Mouse (Mus musculus): ENCODE results near the gene Jarid2. TPM values are rescaled to one million over a fixed set of nuclear protein-coding genes. Genes with fewer than 3 reads are reported as not detected.

The Jarid2 gene
- total RNA-seq, 2 experiments from 2014 or later, result 34.4 to 35.7 TPM

DNA sequence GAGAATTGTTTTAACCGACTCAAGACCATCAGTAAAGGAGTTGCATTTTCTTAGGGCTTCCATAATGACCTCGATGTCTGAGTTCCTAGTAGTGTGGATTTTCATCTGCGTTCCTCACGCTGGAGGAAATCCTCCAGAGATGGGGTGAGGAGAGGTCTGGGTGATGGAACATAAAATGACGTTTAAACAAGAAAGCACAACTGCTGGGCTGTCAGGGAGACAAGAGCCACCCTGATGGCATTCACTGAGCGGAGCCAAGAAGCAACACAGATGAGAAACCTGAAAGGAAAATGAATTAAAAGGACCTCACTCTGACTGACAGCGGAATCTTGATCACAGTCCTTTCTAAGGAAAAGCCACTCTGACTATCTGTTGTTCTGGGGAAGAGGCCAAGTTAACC lies 204.3 kb downstream of the Jarid2 start:
- intact Hi-C loops (cut with DNase I), result no loop called here
- no peak for DNase-seq (ENCODE audit: low spot score in 2 of 2)

GRCm38 (mm10) chr13:44937681-44938080 lies 208.4 kb downstream of the Jarid2 start:
- intact Hi-C loops (cut with DNase I), result no loop called here
- DNase-seq (ENCODE audit: low spot score in 2 of 2), result no peak

DNA sequence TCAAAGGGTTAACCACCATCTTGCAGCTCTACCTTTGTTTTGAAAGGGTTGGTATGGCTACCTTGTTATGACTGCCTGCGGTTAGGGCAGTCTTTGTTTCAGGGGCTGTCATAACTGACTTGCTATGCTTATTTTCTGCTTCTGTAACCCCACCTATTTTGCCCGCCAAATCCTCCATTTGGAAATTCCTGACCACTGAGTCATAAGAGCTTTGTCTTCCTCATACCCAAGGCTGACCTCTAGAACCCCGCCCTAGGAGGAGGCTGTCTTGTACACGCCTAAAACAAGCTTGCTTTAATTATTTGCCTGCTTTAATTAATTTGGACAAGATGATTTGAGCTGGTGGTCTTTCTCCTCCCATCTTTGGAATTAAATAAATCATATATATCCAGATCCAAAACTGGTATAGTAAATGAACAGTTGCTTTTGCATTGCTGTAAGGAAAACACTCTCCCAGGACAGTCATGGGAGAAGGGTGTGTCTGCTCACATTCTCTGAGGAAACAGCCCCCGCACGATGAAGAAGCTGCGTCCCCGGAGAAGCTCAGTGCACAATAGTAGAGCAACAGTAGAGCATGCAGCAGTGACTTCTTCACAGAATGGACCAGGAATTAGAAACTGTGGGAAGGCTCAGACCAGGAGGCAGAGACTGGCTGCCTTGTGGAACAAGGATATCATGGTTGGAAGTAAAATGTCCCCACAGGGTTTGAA lies 210.2 kb downstream of the Jarid2 start:
- intact Hi-C loops (cut with DNase I), result no loop called here
- no peak for DNase-seq (ENCODE audit: low spot score in 2 of 2)

- intact Hi-C loops (cut with DNase I), result no loop called here
- no peak for DNase-seq (ENCODE audit: low spot score in 2 of 2)
Measured at GRCm38 (mm10) chr13:44943618-44944017, 214.3 kb downstream of the Jarid2 start.

DNA sequence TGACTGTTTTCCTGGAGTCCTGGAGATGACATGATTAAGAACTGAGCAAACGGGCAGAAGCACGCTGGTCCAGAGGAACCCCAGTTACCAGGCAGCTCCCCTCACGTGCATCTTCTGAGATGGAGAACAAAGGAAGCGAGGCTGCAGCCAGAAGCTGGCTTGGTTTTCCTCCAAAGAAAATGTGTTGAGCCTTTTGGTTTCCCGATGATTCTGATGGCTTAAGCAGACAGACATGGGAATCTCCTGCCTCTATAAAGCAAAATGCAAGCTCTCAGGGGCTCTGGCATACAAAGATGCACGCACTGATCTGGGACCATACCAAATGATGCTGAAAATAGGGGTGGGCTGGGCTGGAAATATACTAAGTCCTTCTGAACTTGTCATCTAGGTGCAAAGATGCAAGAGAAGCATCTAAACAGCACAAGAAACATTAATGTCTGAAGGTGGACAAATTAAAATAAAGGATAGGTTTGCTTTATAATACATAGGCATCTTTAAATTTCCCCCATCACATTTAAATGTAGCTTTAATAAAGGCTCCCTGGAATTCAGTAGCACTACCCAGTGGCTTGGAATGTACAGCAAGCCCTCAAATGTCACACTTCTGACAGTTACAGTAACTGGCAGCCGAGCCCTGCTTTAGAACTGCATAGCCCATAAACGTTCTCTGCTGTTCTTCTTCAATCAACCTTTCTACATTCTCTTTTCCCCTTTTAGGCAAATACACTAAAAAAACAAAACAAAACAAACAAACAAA lies 217.8 kb downstream of the Jarid2 start:
- DNase-seq (ENCODE audit: low spot score in 2 of 2), result peak; percentile 49 to 61
- intact Hi-C loops (cut with DNase I), result loop anchor here (5.0 kb wide), 1 partner anchor 215 kb away; no protein-coding TSS in a partner anchor

- intact Hi-C loops (cut with DNase I), result loop anchor here (5.0 kb wide), 1 partner anchor 216 kb away; no protein-coding TSS in a partner anchor
- peak; percentile 45 to 75 for DNase-seq (ENCODE audit: low spot score in 2 of 2)
Measured at GRCm38 (mm10) chr13:44948320-44949250, 219.3 kb downstream of the Jarid2 start.

GRCm38 (mm10) chr13:44952393-44953086 lies 223.3 kb downstream of the Jarid2 start:
- intact Hi-C loops (cut with DNase I), result no loop called here
- DNase-seq (ENCODE audit: low spot score in 2 of 2), result no peak

- DNase-seq (ENCODE audit: low spot score in 2 of 2), result no peak
- intact Hi-C loops (cut with DNase I), result no loop called here
Measured at GRCm38 (mm10) chr13:44953546-44954231, 224.4 kb downstream of the Jarid2 start.

DNA sequence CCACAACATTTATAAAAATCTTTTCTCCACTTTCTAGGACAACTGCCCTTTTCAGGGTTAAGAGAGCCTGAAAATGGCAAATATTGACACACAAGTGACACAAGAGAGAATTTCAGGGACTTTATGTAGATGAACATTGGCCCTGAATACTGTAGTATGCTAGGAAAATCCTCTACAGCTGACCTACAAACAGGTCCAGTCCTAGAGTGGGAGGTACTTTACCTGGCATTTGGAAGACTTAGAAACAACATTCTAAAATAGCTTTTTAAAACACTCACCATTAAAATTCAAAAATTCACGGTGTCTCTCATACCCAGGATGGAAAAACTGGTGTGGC lies 224.9 kb downstream of the Jarid2 start:
- intact Hi-C loops (cut with DNase I), result no loop called here
- DNase-seq (ENCODE audit: low spot score in 2 of 2), result no peak

DNA sequence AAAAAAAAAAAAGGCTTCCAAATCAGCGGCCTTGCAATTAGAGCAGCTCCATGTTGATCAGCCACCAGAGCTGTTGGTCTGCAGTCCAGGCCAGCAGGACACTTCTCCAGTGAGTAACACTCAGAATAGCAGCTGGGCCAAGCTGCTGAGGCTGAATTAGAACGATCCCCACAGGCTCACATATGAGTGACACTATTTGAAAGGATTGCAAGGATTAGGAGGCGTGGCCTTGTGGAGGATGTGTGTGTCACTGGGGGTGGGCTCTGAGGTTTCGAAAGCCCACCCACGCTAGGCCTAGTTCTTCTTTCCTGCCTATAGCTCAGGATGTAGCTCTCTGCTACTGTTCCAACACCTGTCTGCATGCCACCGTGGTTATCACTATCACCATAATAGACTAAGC lies 226.5 kb downstream of the Jarid2 start:
- intact Hi-C loops (cut with DNase I), result no loop called here
- no peak for DNase-seq (ENCODE audit: low spot score in 2 of 2)

DNA sequence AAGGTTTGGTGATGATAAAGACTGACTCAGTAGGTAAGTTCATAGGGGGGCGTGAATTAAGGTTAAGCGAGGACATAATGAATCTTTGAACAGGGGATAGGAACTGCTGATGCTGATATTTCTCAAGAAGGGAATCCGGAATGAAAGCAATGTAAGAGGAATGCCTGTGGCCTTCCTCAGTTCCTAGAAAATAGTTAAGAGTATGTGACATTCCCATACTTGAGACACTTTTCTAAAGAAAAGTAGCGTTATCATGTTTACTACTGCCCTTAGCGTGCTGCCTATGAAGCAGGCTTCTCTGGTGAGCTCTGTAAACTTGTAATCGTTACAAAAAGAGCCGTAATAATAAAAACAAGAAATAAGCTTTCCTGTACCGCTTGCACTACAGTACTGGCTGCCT lies 227.8 kb downstream of the Jarid2 start:
- intact Hi-C loops (cut with DNase I), result no loop called here

GRCm38 (mm10) chr13:44960542-44961291 lies 231.4 kb downstream of the Jarid2 start:
- intact Hi-C loops (cut with DNase I), result no loop called here
- DNase-seq (ENCODE audit: low spot score in 2 of 2), result no peak

More for the DNA sequence above, 227.8 kb downstream of the Jarid2 start:
- no peak for DNase-seq (ENCODE audit: low spot score in 2 of 2)
